Mouse (Mus musculus) CH12.LX (cell line): ENCODE data around the gene Emc7. TPM values are rescaled to one million over a fixed set of nuclear protein-coding genes. Genes with fewer than 3 reads are reported as not detected.
"Not testable (repeated sequence)": the region's sequence is repeated elsewhere in the genome, so short reads cannot be mapped to it uniquely, and the experiment has no call there.

ENCODE experiments used
- DNase-seq: peaks from one replicate; pipeline ENCODE4 v3.0.0-alpha.2; 2013; ENCODE audit errors: extremely low read depth
- H3K27ac ChIP-seq: 2 replicates; pipeline ENCODE4 v1.5.1; 2012; ENCODE audit warnings: low read depth, mild to moderate bottlenecking, control low read depth, moderate library complexity; ENCODE audit not compliant: insufficient read depth
- H3K27me3 ChIP-seq: replicated peaks from 2 replicates; pipeline ENCODE3; 2012; ENCODE audit warnings: inconsistent platforms
- H3K36me3 ChIP-seq, 2 experiments: replicated peaks in 1 of 2; 2 replicates each; pipeline versions ENCODE3 to v1.6.1; 2012; ENCODE audit warnings: inconsistent platforms in 1 of 2, low read length in 1 of 2, mild to moderate bottlenecking in 1 of 2, mixed read lengths in 1 of 2, moderate library complexity in 1 of 2; ENCODE audit not compliant: control insufficient read depth in 1 of 2, insufficient read depth in 1 of 2
- H3K4me1 ChIP-seq, 2 experiments: 2 replicates each; pipeline ENCODE4 v1.6.1; 2012; ENCODE audit warnings: inconsistent platforms in 1 of 2, moderate library complexity in 1 of 2; ENCODE audit not compliant: insufficient read depth in 2 of 2, control insufficient read depth in 1 of 2
- H3K4me2 ChIP-seq: 2 replicates; pipeline ENCODE4 v1.6.1; 2012; ENCODE audit warnings: low read depth, mild to moderate bottlenecking, control low read depth; ENCODE audit not compliant: poor library complexity, insufficient read depth, severe bottlenecking
- H3K4me3 ChIP-seq, 3 experiments: fragments of 150-350 bp in 1 of 3; sonication (generic) in 1 of 3; replicated peaks in 1 of 3; 2 replicates each; pipeline versions ENCODE3 to v1.5.1; 2011 to 2012; ENCODE audit warnings: low read depth in 2 of 3, low read length in 2 of 3, mild to moderate bottlenecking in 2 of 3, moderate library complexity in 2 of 3, control low read depth in 1 of 3, improper control_type of control experiment in 1 of 3, inconsistent platforms in 1 of 3, mixed read lengths in 1 of 3; ENCODE audit not compliant: poor library complexity in 1 of 3
- H3K79me2 ChIP-seq: replicated peaks from 2 replicates; pipeline ENCODE4 v1.6.1; 2012; ENCODE audit warnings: mild to moderate bottlenecking, moderate library complexity; ENCODE audit not compliant: control insufficient read depth, poor library complexity, insufficient read depth, severe bottlenecking; ENCODE audit errors: extremely low read depth
- H3K9ac ChIP-seq: 2 replicates; pipeline ENCODE4 v1.6.1; 2012; ENCODE audit warnings: low read depth, mild to moderate bottlenecking, control low read depth, moderate library complexity; ENCODE audit not compliant: insufficient read depth
- H3K9me3 ChIP-seq: replicated peaks from 2 replicates; pipeline ENCODE3; 2012; ENCODE audit warnings: low read length, inconsistent platforms, mixed read lengths
- BHLHE40 ChIP-seq: IDR thresholded peaks from 2 replicates; pipeline ENCODE4 v1.6.1; 2011; ENCODE audit warnings: mild to moderate bottlenecking, low read depth, low read length, improper control_type of control experiment
- CTCF ChIP-seq, 2 experiments: IDR thresholded peaks in 1 of 2; conservative IDR thresholded peaks in 1 of 2; 2 replicates each; pipeline ENCODE4 v1.5.1; 2011 to 2012; ENCODE audit warnings: low read depth in 2 of 2, low read length in 2 of 2, improper control_type of control experiment in 1 of 2, inconsistent platforms in 1 of 2, mild to moderate bottlenecking in 1 of 2, moderate library complexity in 1 of 2
- ETS1 ChIP-seq: conservative IDR thresholded peaks from 2 replicates; pipeline ENCODE4 v1.6.1; 2012; ENCODE audit warnings: low read depth, mild to moderate bottlenecking, inconsistent platforms, low read length, improper control_type of control experiment, moderate library complexity
- KAT2A ChIP-seq: IDR thresholded peaks from 2 replicates; pipeline ENCODE4 v1.6.1; 2012; ENCODE audit warnings: low read length, improper control_type of control experiment, inconsistent platforms; ENCODE audit not compliant: insufficient replicate concordance
- MAZ ChIP-seq: IDR thresholded peaks from 2 replicates; pipeline ENCODE4 v1.6.1; 2012; ENCODE audit warnings: low read depth, mild to moderate bottlenecking, inconsistent platforms, low read length, improper control_type of control experiment, moderate library complexity
- SMC3 ChIP-seq: IDR thresholded peaks from 2 replicates; pipeline ENCODE4 v1.6.1; 2011; ENCODE audit warnings: low read depth, low read length, improper control_type of control experiment
- ZKSCAN1 ChIP-seq: IDR thresholded peaks from 2 replicates; pipeline ENCODE4 v1.6.1; 2012; ENCODE audit warnings: low read depth, inconsistent platforms, low read length, improper control_type of control experiment, borderline replicate concordance
- dilution Hi-C: fragments of 300-500 bp; cut with MboI; formaldehyde crosslinking; loops from 2 replicates; pipeline ENCODE4 v1.14.3; 2020; ENCODE audit warnings: low sequenced_read_pairs; ENCODE audit not compliant: extremely low pct_unique_long_range_greater_than_20kb, extremely low pct_ligation_motif_present
- in situ Hi-C: fragments of 300-500 bp; cut with MboI; formaldehyde crosslinking; loops from 3 replicates; pipeline ENCODE4 v1.14.3; 2019; ENCODE audit warnings: low sequenced_read_pairs, low pct_ligation_motif_present, low pct_unique_long_range_greater_than_20kb, mixed read lengths
- polyA plus RNA-seq: library from polyadenylated mRNA; unstranded; fragments of >175 nt; gene quantifications from 2 replicates; pipeline ENCODE4 v1.2.1, GENCODE M21; 2012; ENCODE audit warnings: low read depth; ENCODE audit not compliant: insufficient read length
- total RNA-seq, 2 experiments: library from RNA; depleted of rRNA; stranded (reverse); fragments of 300-350 nt in 1 of 2; fragments of >200 nt in 1 of 2; gene quantifications; 2 replicates each; pipeline ENCODE4 v1.2.3; 2012 to 2014

Emc7 gene
- total and polyA plus RNA-seq, 3 experiments, result 16.5 to 26.6 (median 25.6) TPM

- H3K27me3 ChIP-seq, H3K27ac ChIP-seq, dilution Hi-C loops, H3K4me3 ChIP-seq, H3K4me2 ChIP-seq, DNase-seq, H3K9me3 ChIP-seq, H3K36me3 ChIP-seq, H3K9ac ChIP-seq: not testable (repeated sequence)
- in situ Hi-C loops, result loop anchor here (10.0 kb wide), 1 partner anchor 78 kb away; the partner anchor contains the start of gene Katnbl1
- Histone ChIP-seq H3K4me1 (peaks cover 3 to 36% of the 10 kb centered on the region in 2 experiments; a peak in 3 of 4 replicates), H3K79me2 (peaks cover 20% of the 10 kb centered on the region)
Observed at GRCm38 (mm10) chr2:112452513-112452912, 2.3 kb upstream of the Emc7 start.

GRCm38 (mm10) chr2:112454125-112454861 lies 504 bp upstream of the Emc7 start:
- Histone ChIP-seq H3K27me3 (no peaks in the 10 kb centered on the region), H3K9ac (peak overlapping the region; percentile 72), H3K4me1 (peaks cover 0 to 36% of the 10 kb centered on the region in 2 experiments; a peak in 2 of 4 replicates), H3K27ac (peak overlapping the region; percentile 23; the same call in 1 of the 2 replicates), H3K79me2 (peaks cover 34% of the 10 kb centered on the region), H3K4me2 (peak overlapping the region; percentile 55), H3K9me3 (no peaks in the 10 kb centered on the region), H3K4me3 (peak overlapping the region; percentile 76 to 95 (median 92)), H3K36me3 (peaks cover 4 to 10% of the 10 kb centered on the region in 2 experiments)
- in situ Hi-C loops, result loop anchor here (10.0 kb wide), 1 partner anchor 79 kb away; the partner anchor contains the start of gene Katnbl1
- TF ChIP-seq CTCF (conservative IDR thresholded peaks at IDR 0.05 in 1 of 2, IDR thresholded peaks at IDR 0.05 in 1 of 2; ENCODE audit: low read depth in 2 of 2, low read length in 2 of 2) (no peak), SMC3 (no peak; the same call in 1 of the 2 replicates), ZKSCAN1 (no peak), BHLHE40 (no peak), MAZ (no peak), KAT2A (no peak)
- no peak for DNase-seq
- dilution Hi-C loops, result no loop called here

- no peak overlapping the region for H3K9ac ChIP-seq
- H3K9me3 ChIP-seq, result peaks cover 3% of the 10 kb centered on the region
- peak in 1 of 2 experiments; percentile 30; a peak in 1 of 4 replicates for TF ChIP-seq CTCF (conservative IDR thresholded peaks at IDR 0.05 in 1 of 2, IDR thresholded peaks at IDR 0.05 in 1 of 2; ENCODE audit: low read depth in 2 of 2, low read length in 2 of 2)
- TF ChIP-seq ETS1, result no peak
Observed at GRCm38 (mm10) chr2:112460557-112460956, 5.8 kb downstream of the Emc7 start.

More at GRCm38 (mm10) chr2:112460557-112460956, 5.8 kb downstream of the Emc7 start:
- Histone ChIP-seq H3K27me3 (no peaks in the 10 kb centered on the region), H3K27ac (no peak overlapping the region), H3K36me3 (peaks cover 26 to 51% of the 10 kb centered on the region in 2 experiments), H3K4me2 (no peak overlapping the region), H3K4me3 (no peak overlapping the region), H3K79me2 (peaks cover 32% of the 10 kb centered on the region), H3K4me1 (peaks cover 0 to 14% of the 10 kb centered on the region in 2 experiments; a peak in 2 of 4 replicates)
- DNase-seq, result no peak
- in situ Hi-C loops (no loop called here), dilution Hi-C loops (no loop called here)
